Mouse (Mus musculus): ENCODE data around the gene Sept9.

Sept9 gene

GRCm38 (mm10) chr11:117224804-117225203 lies 25.3 kb downstream of the Sept9 start:
- DNase-seq: no peak

GRCm38 (mm10) chr11:117225531-117226213 lies 26.2 kb downstream of the Sept9 start:
- no peak for DNase-seq

GRCm38 (mm10) chr11:117226214-117226535 lies 26.7 kb downstream of the Sept9 start:
- no peak for DNase-seq

- DNase-seq: peak; percentile 50
Measured at GRCm38 (mm10) chr11:117228139-117228538, 28.7 kb downstream of the Sept9 start.

GRCm38 (mm10) chr11:117231551-117231950 lies 32.1 kb downstream of the Sept9 start:
- peak; percentile 65 for DNase-seq

- DNase-seq: peak; percentile 47
Measured at GRCm38 (mm10) chr11:117232032-117232431, 32.6 kb downstream of the Sept9 start.

GRCm38 (mm10) chr11:117232886-117233458 lies 33.5 kb downstream of the Sept9 start:
- no peak for DNase-seq

GRCm38 (mm10) chr11:117233818-117234217 lies 34.4 kb downstream of the Sept9 start:
- DNase-seq: no peak

GRCm38 (mm10) chr11:117235086-117235897 lies 35.8 kb downstream of the Sept9 start:
- DNase-seq: no peak

GRCm38 (mm10) chr11:117235898-117236459 lies 36.5 kb downstream of the Sept9 start:
- DNase-seq: peak; percentile 23

GRCm38 (mm10) chr11:117238169-117238568 lies 38.7 kb downstream of the Sept9 start:
- DNase-seq: peak; percentile 89

- peak; percentile 39 for DNase-seq
Measured at GRCm38 (mm10) chr11:117239617-117240016, 40.2 kb downstream of the Sept9 start.

GRCm38 (mm10) chr11:117240322-117240721 lies 40.9 kb downstream of the Sept9 start:
- DNase-seq: no peak

- DNase-seq: no peak
Measured at GRCm38 (mm10) chr11:117240861-117241738, 41.6 kb downstream of the Sept9 start.

GRCm38 (mm10) chr11:117242339-117243084 lies 43.1 kb downstream of the Sept9 start:
- DNase-seq: no peak

GRCm38 (mm10) chr11:117243536-117244290 lies 44.3 kb downstream of the Sept9 start:
- DNase-seq: no peak

GRCm38 (mm10) chr11:117245041-117245725 lies 45.7 kb downstream of the Sept9 start:
- no peak for DNase-seq

- no peak for DNase-seq
Measured at GRCm38 (mm10) chr11:117245846-117246245, 46.4 kb downstream of the Sept9 start.

- DNase-seq: no peak
Measured at GRCm38 (mm10) chr11:117246286-117246685, 46.8 kb downstream of the Sept9 start.

GRCm38 (mm10) chr11:117246981-117247431 lies 47.5 kb downstream of the Sept9 start:
- DNase-seq: no peak

All from right cerebral cortex, adult 18-20 months (tissue).